Mouse (Mus musculus) liver, postnatal 0 days (tissue): ENCODE results near the gene Zfp11.

ENCODE experiments used
- CTCF ChIP-seq: sonication (generic); IDR thresholded peaks from 2 replicates; pipeline ENCODE4 v1.5.1; 2016; ENCODE audit warnings: antibody characterized with exemption, low read depth
- EP300 ChIP-seq: IDR thresholded peaks from 2 replicates; pipeline ENCODE4 v1.6.1; 2016; ENCODE audit warnings: antibody characterized with exemption, low read depth, mild to moderate bottlenecking

DNA sequence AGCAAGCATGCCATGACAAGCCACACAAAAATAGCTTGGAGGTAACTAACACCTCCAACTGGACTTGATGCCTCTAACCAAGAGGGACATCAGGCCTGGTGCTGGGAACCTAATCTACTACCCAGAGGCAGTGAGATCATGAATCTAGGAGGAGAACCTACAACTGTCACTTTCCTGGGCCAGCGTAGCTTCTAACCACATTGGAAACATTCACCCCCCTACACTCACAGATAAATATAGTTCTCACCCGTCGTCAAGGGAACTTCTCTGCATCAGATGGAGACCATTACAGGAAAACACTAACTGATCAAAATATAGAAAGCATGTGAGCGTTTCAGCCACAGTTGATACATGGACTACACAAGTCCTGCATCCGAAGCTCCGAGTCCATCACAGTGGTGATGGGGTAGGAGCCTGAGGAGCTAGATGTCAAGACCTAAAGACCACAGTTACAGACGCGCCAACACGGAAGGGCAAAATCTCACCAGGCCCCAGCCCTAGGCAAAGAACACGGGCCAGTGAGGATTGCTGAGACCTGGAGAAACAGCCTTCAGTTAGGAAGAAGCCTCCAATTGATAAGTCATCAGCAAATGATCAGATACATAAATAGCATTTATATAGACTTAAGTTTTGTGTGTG, 3.5 kb downstream of the Zfp11 start:
- no peak for TF ChIP-seq CTCF
- no peak for TF ChIP-seq EP300
